Mouse (Mus musculus) myocyte (in vitro differentiated cells): ENCODE results near the gene Pi4kb.

Experiments used
- E2F4 ChIP-seq: IDR thresholded peaks from one replicate; pipeline ENCODE4 v1.6.1; 2011; ENCODE audit warnings: mild to moderate bottlenecking, control low read depth, moderate library complexity; ENCODE audit not compliant: insufficient read depth
- POLR2A ChIP-seq: IDR thresholded peaks from one replicate; pipeline ENCODE4 v1.6.1; 2011; ENCODE audit warnings: low read depth, mild to moderate bottlenecking, control low read depth, moderate library complexity; ENCODE audit not compliant: insufficient read length

DNA sequence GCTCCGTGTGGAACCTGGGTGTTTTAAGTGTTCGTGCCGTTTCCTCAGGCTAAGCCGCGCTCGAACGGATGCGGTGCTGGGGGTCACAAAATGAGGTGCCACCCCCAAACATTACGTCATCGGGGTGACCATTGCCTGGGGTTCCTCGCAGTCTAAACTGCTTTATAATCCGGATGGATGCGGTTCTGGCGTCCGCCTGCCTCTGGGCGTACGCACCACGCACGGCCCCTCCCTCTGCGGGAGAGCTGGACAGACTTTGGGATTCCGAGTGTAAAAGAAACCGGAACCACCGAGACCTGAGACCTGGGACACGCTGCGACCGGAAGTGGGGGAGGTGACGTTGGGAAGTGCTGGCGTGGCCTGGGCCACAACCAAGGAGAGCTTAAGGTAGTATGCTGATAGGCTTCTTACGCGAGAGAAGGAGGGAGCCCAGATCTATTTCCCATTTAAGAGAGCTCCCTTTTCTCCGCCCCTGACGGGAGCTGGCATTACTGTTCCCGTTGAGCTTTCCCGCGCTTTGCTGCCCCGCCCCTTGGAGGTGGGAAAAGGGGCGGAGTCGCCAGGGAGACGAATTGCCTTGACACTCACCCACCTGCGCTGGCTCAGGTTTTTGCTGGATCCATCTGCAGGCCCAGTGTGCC, 41.5 kb downstream of the Pi4kb start:
- TF ChIP-seq E2F4 (peak; percentile 69), POLR2A (peak; percentile 2)
